Mouse (Mus musculus): Measurements from ENCODE around the gene Rad51b. TPM values are rescaled to one million over a fixed set of nuclear protein-coding genes. Genes with fewer than 3 reads are reported as not detected.

The Rad51b gene
- total RNA-seq, 4 experiments from 2014 or later = 0.35 to 0.74 (median 0.48) TPM

- DNase-seq = no peak
These were observed 235.0 kb downstream of the Rad51b start for GRCm38 (mm10) chr12:79531809-79532798.

DNA sequence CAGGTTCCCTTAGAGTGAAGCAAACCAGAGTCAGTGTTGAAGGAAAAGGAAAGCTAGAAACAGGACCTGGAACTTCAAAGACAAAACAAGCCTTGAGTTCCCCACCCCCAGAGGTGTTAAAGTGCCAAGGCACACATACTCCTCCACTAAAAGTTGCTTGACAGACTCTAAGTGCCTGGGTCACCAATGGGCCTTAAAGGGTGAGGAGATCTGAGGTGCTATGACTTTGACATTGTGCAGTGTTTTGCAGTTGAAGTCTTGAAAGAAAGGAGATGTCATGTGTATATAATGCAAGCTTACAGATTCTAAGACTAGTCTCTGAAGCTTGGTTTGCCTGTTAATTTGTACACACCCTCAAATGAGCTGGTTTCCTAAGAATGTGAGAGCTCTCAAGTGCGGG lies 237.7 kb downstream of the Rad51b start:
- DNase-seq = no peak

- no peak for DNase-seq
These were observed 238.7 kb downstream of the Rad51b start for GRCm38 (mm10) chr12:79535532-79536437.

- no peak for DNase-seq
These were observed 243.1 kb downstream of the Rad51b start for GRCm38 (mm10) chr12:79540176-79540575.

DNA sequence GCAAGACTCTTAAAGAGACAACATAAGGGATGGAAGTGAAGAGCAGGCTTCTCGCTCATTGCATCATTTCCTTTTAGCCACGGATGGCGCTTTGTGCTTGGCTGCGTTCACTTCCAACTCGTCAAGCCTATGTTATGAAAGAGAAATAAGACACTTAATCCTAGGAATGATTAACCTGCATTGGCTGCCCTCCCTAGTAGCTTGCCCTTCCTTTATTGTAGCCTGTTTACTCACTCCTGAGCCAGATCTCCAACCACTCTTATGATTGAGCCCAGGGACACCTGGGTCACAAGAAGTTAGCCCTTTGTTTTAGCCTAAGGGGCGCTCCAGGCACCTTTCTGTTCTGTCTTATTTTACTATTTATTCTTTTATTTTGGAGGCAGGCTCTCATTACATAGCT lies 244.5 kb downstream of the Rad51b start:
- no peak for DNase-seq

DNA sequence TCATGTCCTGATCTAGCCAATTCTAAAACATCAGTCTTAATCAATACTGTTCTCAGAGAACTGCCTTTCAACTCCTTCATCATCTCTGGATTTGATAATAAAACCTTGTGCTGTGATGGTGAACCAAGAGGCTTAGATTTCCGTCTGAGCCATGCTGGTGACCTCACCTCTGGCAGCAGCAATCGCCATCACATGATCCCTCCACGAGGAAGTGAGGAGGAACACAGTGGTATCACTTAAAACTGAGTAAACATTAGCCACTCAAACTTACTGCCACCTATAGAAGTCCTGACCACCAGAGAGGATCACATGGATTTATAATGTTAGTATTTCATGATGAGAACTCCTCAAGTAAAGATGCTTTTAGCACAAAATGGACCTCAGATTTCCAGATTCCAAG lies 248.0 kb downstream of the Rad51b start:
- DNase-seq = no peak

DNA sequence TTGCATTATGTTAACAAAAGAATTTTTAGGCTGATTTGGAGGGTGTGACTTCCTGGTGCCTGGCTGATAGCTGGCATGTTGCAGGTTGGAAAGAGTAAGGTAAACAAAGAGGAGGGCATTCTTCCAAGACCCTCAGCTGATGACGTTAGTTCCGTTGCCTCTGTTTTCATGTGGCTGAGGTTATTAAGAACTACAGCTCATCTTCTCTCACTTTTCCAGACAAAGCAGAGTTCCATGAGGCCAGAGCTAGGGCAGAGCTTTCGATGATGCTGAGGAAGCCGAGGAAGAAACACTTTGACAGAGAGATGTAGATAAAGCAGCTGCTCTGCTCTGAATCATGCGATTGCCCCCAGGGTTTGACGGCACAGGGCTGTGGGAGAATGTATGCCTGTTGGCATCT lies 250.5 kb downstream of the Rad51b start:
- no peak for DNase-seq

DNA sequence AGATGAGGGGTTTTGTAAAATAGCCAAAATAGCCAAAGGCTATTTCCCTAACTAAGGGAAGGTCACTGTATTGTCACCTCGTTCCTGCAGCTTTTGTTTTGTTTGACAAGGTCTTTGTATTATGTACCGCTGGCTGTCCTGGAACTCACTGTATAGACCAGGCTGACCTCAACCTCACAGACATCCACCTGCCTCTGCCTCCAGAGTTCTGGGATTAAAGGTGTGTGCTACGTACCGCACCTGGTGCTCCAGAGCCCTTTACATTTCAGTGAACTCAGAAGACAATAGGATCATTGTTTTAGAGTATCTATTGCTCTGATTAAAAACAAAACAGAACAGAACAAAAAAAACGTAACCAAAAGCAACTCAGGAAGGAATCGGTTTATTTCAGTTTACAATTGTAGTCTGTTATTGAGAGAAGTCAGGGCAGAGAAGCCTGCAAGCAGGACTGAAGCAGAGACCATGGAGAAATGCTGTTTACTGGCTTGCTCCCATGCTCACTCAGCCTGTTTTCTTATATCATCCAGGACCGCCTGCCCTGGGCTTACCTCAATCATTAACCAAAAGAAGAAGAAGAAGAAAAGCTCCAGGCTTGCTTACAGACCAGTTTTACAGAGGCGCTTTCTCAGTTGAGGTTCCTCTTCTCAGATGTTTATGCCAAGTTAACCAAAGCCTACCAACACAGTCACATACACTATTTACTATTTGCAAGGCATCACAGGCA lies 251.7 kb downstream of the Rad51b start:
- no peak for DNase-seq

DNA sequence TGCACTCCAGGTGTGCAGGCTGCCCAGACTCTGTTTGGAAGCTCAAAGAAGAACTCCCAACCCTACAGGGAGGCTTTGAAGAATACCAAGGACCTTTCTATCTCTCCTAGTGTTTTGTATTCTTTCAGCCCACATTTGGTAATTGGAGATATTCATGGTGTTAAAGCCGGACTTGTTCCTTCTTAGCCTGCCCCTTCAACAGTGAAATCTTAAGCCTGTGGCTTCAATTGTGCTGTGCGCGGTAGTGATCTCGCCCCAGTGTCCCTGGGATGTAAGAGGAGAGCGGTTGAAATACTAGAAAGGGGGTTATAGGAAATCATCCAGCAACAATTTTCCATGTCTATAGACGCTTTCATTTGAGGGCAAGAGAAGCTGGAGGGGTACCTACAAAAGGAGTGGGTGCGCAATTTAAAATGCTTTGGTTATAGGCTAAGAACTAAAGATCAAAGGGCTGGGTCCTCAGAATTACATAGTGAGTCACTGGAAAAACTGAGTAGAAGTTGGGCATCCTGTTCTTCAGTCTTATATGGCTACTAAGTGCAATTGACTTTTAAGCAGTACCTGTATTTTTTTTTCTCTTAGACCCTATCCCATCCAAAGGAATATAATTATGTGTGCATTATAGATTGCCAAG lies 253.1 kb downstream of the Rad51b start:
- DNase-seq = no peak

GRCm38 (mm10) chr12:79551274-79551673 lies 254.2 kb downstream of the Rad51b start:
- no peak for DNase-seq

- no peak for DNase-seq
These were observed 256.0 kb downstream of the Rad51b start for GRCm38 (mm10) chr12:79553056-79553455.

DNA sequence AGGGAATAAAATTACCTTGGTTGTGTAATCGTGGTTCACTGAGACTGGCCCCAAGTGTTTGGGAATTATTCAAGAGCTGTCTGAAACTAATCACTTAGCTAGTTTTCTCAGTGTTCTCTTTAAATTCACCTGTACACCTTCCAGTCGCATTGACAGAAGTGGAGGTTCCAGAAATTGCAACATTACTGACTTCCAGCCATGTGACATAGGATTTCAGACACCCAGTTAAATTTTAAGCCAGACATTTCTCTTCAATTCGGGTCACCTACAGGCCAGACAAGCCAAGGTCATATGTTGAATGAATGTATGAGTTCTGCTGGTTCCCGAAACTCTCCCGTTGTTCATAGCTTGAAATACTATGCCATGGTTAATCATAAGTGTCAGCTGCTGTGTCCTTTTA lies 260.8 kb downstream of the Rad51b start:
- DNase-seq = no peak

GRCm38 (mm10) chr12:79558711-79559110 lies 261.6 kb downstream of the Rad51b start:
- DNase-seq = no peak

GRCm38 (mm10) chr12:79559410-79560015 lies 262.4 kb downstream of the Rad51b start:
- DNase-seq = no peak

- no peak for DNase-seq
These were observed 263.1 kb downstream of the Rad51b start for GRCm38 (mm10) chr12:79560084-79560699.

DNA sequence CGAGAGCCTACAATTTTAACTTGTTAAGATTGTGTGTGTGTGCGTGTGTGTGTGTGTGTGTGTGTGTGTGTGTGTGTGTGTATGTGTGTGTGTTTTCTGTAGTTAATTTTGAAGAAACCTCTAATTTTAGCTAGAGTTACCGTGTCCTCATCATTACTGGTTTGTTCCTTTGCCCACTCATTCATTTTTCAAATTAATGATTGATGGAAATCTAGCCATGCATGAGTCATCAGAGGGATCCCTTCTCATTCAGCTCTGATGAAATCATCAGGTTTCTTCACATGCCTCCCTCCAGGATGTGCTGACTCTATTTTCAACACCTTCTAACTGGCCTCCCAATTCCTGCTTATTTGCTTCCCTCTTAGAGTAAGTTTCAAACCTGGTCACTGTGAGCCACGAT lies 263.8 kb downstream of the Rad51b start:
- DNase-seq = no peak

DNA sequence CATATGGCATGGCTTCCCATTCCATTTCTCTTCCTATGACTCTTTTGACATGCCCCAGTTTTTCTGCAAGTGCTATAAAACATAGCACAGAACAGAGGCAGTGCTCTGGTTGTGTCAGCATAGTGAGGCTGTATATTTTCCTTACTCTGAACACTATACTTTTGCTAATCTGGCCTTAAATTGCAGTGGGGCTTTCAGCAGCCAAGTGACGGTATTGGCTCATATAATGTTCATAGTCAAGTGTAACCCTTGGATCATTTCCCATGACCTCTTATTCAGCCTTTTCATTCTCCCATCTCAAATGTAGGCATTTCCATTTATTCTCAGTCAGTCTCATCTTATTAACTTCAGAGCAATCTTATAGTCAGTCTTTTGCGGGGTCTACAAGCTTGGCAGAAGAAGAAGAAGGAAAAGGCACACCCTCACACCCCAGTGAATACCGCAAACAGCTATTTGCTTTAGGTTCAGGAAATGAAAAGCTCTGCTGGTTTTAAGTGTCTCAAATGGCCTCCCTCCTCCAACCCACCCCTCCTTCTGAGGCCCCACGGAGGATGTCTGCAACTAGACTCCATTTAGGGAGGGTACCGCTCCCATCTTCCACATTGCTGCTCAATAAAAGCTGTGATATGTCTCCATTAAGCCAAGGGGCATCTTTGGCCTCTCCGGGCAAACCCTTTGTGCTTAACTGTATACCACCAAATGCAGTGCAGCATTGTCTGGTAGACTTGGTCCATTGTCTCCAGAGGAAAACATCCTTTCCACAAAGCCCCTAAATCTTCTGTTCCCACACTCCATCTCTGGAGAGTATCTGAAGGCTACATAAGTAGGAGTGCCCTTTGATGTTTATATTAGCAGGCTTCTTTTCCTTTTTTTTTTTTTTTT lies 277.3 kb downstream of the Rad51b start:
- no peak for DNase-seq

DNA sequence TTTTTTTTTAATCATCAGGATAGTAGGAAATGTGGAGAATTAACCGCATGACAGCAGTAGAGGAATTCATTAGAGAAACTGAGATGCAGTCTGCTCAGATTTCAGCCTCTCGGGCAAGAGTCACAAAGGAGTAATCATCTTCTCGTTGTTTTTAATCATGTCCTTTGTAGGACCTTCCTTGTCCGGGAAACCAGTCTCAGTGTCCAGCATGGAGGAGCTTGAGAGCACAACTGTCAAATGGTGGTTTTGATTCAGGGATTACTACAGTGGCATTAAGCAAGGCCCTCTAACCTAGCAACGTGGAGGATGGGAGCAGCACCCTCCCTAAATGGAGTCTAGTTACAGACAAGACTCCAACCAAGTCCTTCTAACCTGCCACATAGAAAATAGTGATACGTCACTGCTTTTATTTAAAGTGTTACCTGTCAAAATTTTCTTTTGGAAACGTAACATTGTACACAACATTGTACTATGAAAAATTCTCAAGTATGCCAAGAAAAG lies 278.0 kb downstream of the Rad51b start:
- DNase-seq = no peak

DNA sequence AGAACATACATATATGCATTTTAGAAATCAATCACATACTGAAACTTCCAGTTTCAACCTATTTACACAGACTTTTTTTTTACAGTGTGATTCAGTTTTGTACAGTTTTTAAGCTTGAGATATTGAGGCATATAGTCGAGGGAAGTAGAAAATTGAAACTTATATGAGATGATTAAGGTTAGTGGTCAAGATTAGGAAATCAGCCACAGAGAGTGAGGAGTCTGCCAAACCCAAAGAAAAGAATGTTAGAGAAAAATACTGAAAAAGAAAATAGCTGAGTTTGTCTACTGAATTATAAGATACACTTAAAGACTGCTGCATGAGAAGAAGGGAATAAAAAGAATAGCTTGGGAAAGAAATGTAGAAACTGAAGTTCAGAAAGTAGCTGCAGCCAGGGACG lies 280.4 kb downstream of the Rad51b start:
- no peak for DNase-seq

Measured in adrenal gland, adult 8-10 months (tissue).